Mouse (Mus musculus): ENCODE measurements around the gene Khdrbs1. TPM values are rescaled to one million over a fixed set of nuclear protein-coding genes. Genes with fewer than 3 reads are reported as not detected.

Khdrbs1 gene
- total RNA-seq (2023) = 10 to 100 TPM; 67.3 to 81.5 TPM

GRCm38 (mm10) chr4:129742232-129743009, at the start of gene Khdrbs1:
TSS of gene Khdrbs1 (minus strand) at chr4:129742303.

DNA sequence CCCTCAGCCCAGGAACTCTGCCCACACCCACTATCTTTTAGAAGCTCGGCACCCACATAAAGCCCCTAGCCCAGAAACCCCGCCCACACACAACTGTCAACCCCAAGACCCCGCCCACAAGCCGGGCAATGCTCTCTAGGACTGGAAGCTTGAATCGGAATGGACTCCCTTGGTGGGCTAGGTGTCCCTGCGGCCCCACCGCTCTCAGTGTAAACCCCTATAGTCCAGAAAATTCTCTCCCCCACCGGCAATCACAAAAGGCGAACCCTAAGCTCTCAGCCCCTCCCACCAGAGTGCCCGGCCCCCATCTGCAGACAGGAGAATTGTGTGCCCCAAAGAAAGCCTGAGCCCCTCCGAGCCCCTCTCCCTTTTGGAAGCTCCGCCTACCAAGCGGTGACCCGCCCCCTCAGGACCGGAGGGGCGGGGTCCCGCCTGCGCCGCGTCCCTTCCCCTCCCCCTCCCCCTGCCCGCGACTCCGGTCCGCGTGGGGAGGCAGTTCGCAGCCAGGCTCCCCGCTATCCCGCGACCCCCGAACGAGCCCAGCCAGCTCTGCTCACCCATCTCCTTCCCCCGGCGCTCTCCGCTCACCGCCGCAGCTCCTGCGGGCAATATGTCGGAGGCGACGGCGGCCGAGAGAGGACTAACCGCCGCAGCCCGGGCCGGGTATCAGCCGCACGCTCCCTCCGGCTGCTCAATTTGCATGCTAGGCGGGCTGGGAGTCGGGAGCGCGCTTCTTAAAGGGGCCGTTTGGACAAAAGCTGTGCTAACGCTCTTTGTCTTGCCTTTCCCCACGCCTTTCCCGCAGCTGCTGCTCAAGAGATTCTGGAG, 45.7 kb downstream of the Khdrbs1 start, which contains the start of gene Tmem39b:
TSS of gene Tmem39b (minus strand) at position 681 of the 828 bp plus-strand sequence.

DNA sequence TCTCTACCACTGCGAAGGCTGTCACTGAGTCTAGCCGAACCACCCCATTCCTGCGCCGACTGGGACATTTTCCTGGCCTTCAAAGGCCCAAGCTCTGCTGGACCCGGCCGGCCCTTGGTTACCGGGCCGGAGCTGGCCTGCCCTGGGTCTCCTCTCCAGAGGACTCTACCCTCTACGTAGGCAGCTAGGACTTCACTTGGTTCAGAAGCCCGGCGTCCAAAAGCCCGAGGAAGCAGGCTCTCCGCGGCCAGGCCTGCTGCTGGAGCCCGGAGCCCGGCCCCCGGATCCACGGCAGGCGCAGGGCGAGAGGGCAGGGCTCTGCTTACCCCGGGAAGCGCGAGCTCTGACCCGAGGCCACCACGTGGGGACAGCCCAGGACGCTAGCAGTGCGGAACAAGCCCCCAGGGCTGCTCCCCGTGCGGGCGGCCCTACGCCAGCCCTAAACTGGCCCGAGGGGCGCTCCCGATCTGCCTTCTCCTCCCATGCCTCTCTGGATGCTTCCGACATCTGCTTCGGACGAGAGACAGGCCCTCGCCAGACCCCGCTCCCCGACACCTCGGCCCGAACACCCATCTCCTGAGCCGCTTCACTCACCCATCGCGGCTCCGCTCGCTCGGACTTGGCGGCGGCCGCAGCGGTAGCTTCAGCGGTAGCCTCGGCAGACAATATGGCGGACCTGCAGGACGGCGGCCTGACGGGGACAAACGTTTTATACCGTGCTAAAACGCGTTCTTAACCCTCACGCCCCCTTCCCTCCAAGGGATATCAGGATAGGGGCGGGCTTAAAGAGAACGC, 69.8 kb downstream of the Khdrbs1 start, which contains the start of gene Kpna6:
TSS of gene Kpna6 (minus strand) at position 685 of the 795 bp plus-strand sequence.

Other genes starting within 250 kb of the Khdrbs1 start
- gene Marcksl1, start 228.7 kb downstream of the Khdrbs1 start, total RNA-seq (2023) = 10 to 100 TPM; 73.9 to 96.8 TPM
- gene Hdac1, start 199.6 kb downstream of the Khdrbs1 start, total RNA-seq (2023) = 10 to 100 TPM; 63.3 to 68.1 TPM
- gene Lck, start 168.7 kb downstream of the Khdrbs1 start, total RNA-seq (2023) = 1 to 10 TPM; 1.2 to 2.3 TPM
- gene Fam167b, start 163.8 kb downstream of the Khdrbs1 start, total RNA-seq (2023) = not detected
- gene Eif3i, start 141.7 kb downstream of the Khdrbs1 start, total RNA-seq (2023) = 10 to 100 TPM; 70.5 to 73.8 TPM
- gene Tmem234, start 141.6 kb downstream of the Khdrbs1 start, total RNA-seq (2023) = 10 to 100 TPM; 73.8 to 94.1 TPM
- under 1 TPM in 1 of 2 experiments, not detected in 1; 0.93 TPM for gene Dcdc2b, start 128.0 kb downstream of the Khdrbs1 start, total RNA-seq (2023)
- 10 to 100 TPM in 1 of 2 experiments, 1 to 10 TPM in 1; 9.8 to 10.2 TPM for gene Iqcc, start 123.2 kb downstream of the Khdrbs1 start, total RNA-seq (2023)
- gene Ccdc28b, start 118.4 kb downstream of the Khdrbs1 start, total RNA-seq (2023) = 10 to 100 TPM; 39.0 to 44.5 TPM
- 10 to 100 TPM; 35.0 to 37.1 TPM for gene Txlna, start 101.2 kb downstream of the Khdrbs1 start, total RNA-seq (2023)
- gene Kpna6, start 69.5 kb downstream of the Khdrbs1 start, total RNA-seq (2023) = 10 to 100 TPM; 27.1 to 33.3 TPM
- gene Tmem39b, start 45.5 kb downstream of the Khdrbs1 start, total RNA-seq (2023) = 10 to 100 TPM in 1 of 2 experiments, 1 to 10 TPM in 1; 7.9 to 11.2 TPM
- gene Ptp4a2, start 68.9 kb upstream of the Khdrbs1 start, total RNA-seq (2023) = 100 to 1,000 TPM; 147 to 187 TPM
- gene Spocd1, start 186.9 kb upstream of the Khdrbs1 start, total RNA-seq (2023) = under 1 TPM; 0.24 TPM
- gene Adgrb2, start 242.6 kb upstream of the Khdrbs1 start, total RNA-seq (2023) = not detected

Measured in neutrophil, adult 59 days (primary cell).